Comparison of ENCODE assay signal across 24 mouse cellular contexts in the genomic region with DNA sequence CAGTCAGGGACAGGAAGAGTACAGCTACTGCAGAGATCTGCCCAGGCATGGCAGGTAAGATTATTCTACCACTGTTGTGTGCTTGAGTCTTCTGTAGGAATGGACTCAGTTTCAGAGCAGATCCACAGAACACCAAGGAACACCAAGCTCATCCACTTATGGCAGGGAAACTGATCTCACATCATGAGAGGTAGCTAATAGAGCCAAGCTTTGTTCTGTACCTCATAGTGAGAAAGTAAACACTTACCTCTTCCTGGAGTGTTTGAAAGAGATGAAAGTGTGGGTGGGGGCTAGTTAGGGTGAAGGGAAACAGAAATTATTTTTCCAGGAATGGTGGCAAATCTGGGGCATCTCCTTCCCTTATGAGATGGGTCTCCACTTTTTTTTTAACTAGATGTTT. TPM values are rescaled to one million over a fixed set of nuclear protein-coding genes. Genes with fewer than 3 reads are reported as not detected.
A peak's percentile ranks its signal among the peaks of the same experiment; 100 is the strongest.
DNase-seq lines count a peak whose midpoint lies in the region; ATAC-seq and TF ChIP-seq lines count a peak whose summit lies in the region.
"Had no signal": no experiment of that assay in that cellular context is flagged by ENCODE, and none has a peak within 500 bp of the region (broad histone marks: within the 10 kb centered on the region; RNA-seq: fewer than 3 reads in every experiment).

A gene (minus strand): TSS at position 160 of the 400 bp plus-strand sequence.

- H3K9me3 ChIP-seq in lung, embryonic 14.5 days (ENCODE audit: low read depth, low read length) = no peaks in the 10 kb centered on the region
- H3K9me3 ChIP-seq in lung, embryonic 16.5 days (ENCODE audit: control insufficient read depth, low read length) = no peaks in the 10 kb centered on the region
- H3K9me3 ChIP-seq in lung, postnatal 0 days (ENCODE audit: low read length) = no peaks in the 10 kb centered on the region
- H3K9me3 ChIP-seq: embryonic facial prominence, embryonic 10.5 days; embryonic facial prominence, embryonic 12.5 days; forebrain, embryonic 13.5 days; forebrain, embryonic 15.5 days had no signal

- H3K9ac ChIP-seq in lung, embryonic 14.5 days = no peak within 1 kb of the TSS
- H3K9ac ChIP-seq in lung, embryonic 16.5 days (ENCODE audit: low read length) = no peak within 1 kb of the TSS
- no peak within 1 kb of the TSS for H3K9ac ChIP-seq in lung, postnatal 0 days (replicated peaks; ENCODE audit: low read depth)
- H3K9ac ChIP-seq: embryonic facial prominence, embryonic 12.5 days; forebrain, embryonic 13.5 days; forebrain, embryonic 15.5 days; forebrain, postnatal 0 days had no signal

- no peak for TF ChIP-seq CTCF in lung, embryonic 14.5 days (IDR thresholded peaks at IDR 0.05; ENCODE audit: low read depth)
- no peak for TF ChIP-seq CTCF in lung, postnatal 0 days (IDR thresholded peaks at IDR 0.05)

- H3K4me1 ChIP-seq in lung, embryonic 14.5 days (ENCODE audit: insufficient read depth) = no peaks in the 10 kb centered on the region
- no peaks in the 10 kb centered on the region for H3K4me1 ChIP-seq in lung, embryonic 16.5 days (replicated peaks; ENCODE audit: control insufficient read depth, insufficient read depth, low read length)
- no peaks in the 10 kb centered on the region for H3K4me1 ChIP-seq in lung, postnatal 0 days (ENCODE audit: insufficient read depth, low read depth, low read length)
- H3K4me1 ChIP-seq: embryonic facial prominence, embryonic 10.5 days; embryonic facial prominence, embryonic 12.5 days; forebrain, embryonic 13.5 days; forebrain, embryonic 15.5 days had no signal

- peak; percentile 7 for DNase-seq in lung, embryonic 14.5 days
- DNase-seq in lung, postnatal 4 days = no peak
- peak; percentile 58 for DNase-seq in lung, postnatal 0 days (ENCODE audit: low spot score)
- peak; percentile 37 for DNase-seq in lung, postnatal 36 days
- no peak for DNase-seq in cerebellum, adult 11 months
- DNase-seq in adrenal gland, postnatal 4 days (ENCODE audit: low spot score in 2 of 2) = no peak
- DNase-seq: adrenal gland, adult 2 months; adrenal gland, postnatal 10 days; adrenal gland, postnatal 25 days; cerebellum, adult 18-20 months; cerebellum, adult 8-10 months; cerebellum, adult 9-11 months; cerebellum, postnatal 14 days; cerebellum, postnatal 36 days; forebrain, postnatal 0 days had no signal

- ATAC-seq in lung, embryonic 14.5 days (ENCODE audit: insufficient read depth) = peak; percentile 68; the same call in 1 of the 2 replicates
- ATAC-seq in lung, embryonic 16.5 days (ENCODE audit: low read depth) = peak; percentile 83
- peak; percentile 83 for ATAC-seq in lung, postnatal 0 days
- ATAC-seq: forebrain, embryonic 13.5 days; forebrain, embryonic 15.5 days; forebrain, postnatal 0 days had no signal

- TF ChIP-seq EP300 in lung, postnatal 0 days (IDR thresholded peaks at IDR 0.05) = peak; percentile 58; the same call in 1 of the 2 replicates

- no peaks in the 10 kb centered on the region for H3K27me3 ChIP-seq in lung, embryonic 14.5 days (ENCODE audit: insufficient read depth, low read length)
- no peaks in the 10 kb centered on the region for H3K27me3 ChIP-seq in lung, embryonic 16.5 days (ENCODE audit: control insufficient read depth, insufficient read depth, low read depth, low read length)
- H3K27me3 ChIP-seq in lung, postnatal 0 days (replicated peaks; ENCODE audit: insufficient read depth, low read length) = no peaks in the 10 kb centered on the region
- H3K27me3 ChIP-seq: embryonic facial prominence, embryonic 12.5 days; forebrain, embryonic 13.5 days; forebrain, embryonic 15.5 days had no signal

- H3K4me2 ChIP-seq in lung, embryonic 14.5 days = no peak within 1 kb of the TSS
- no peak within 1 kb of the TSS; the same call in 1 of the 2 replicates for H3K4me2 ChIP-seq in lung, embryonic 16.5 days (ENCODE audit: low read depth, low read length)
- H3K4me2 ChIP-seq in lung, postnatal 0 days (replicated peaks; ENCODE audit: low read depth, low read length) = peak within 1 kb of the TSS; percentile 35
- H3K4me2 ChIP-seq: embryonic facial prominence, embryonic 12.5 days; forebrain, embryonic 13.5 days; forebrain, embryonic 15.5 days had no signal

- no peak within 1 kb of the TSS for H3K27ac ChIP-seq in lung, embryonic 14.5 days (ENCODE audit: low read depth)
- peak within 1 kb of the TSS; percentile 61 for H3K27ac ChIP-seq in lung, embryonic 16.5 days (ENCODE audit: low read length)
- H3K27ac ChIP-seq in lung, postnatal 0 days (ENCODE audit: low read length) = peak within 1 kb of the TSS; percentile 20; the same call in 1 of the 2 replicates
- H3K27ac ChIP-seq: embryonic facial prominence, embryonic 10.5 days; embryonic facial prominence, embryonic 12.5 days; forebrain, embryonic 13.5 days; forebrain, embryonic 15.5 days had no signal

- H3K36me3 ChIP-seq in lung, embryonic 14.5 days (ENCODE audit: insufficient read depth) = no peaks in the 10 kb centered on the region
- no peaks in the 10 kb centered on the region for H3K36me3 ChIP-seq in lung, embryonic 16.5 days (ENCODE audit: control insufficient read depth, insufficient read depth, low read length)
- no peaks in the 10 kb centered on the region for H3K36me3 ChIP-seq in lung, postnatal 0 days (ENCODE audit: insufficient read depth, low read length)
- H3K36me3 ChIP-seq: embryonic facial prominence, embryonic 10.5 days; embryonic facial prominence, embryonic 12.5 days; forebrain, embryonic 15.5 days had no signal

- no peak within 1 kb of the TSS for H3K4me3 ChIP-seq in lung, embryonic 14.5 days (ENCODE audit: low read depth, low read length)
- H3K4me3 ChIP-seq in lung, embryonic 16.5 days (ENCODE audit: low read length) = peak within 1 kb of the TSS; percentile 35
- H3K4me3 ChIP-seq in lung, postnatal 0 days (ENCODE audit: low read depth, low read length) = peak within 1 kb of the TSS; percentile 18
- H3K4me3 ChIP-seq: embryonic facial prominence, embryonic 10.5 days; embryonic facial prominence, embryonic 12.5 days; forebrain, embryonic 13.5 days; forebrain, embryonic 15.5 days had no signal

RNA-seq across cellular contexts. Expression of the gene that starts here (rescaled TPM):
- 4.3 and 4.7 TPM in 2 replicates for polyA plus RNA-seq in lung, embryonic 14.5 days (2014; fragmentation: Nextera tagmentation; extraction: Ambion mirVana)
- polyA plus RNA-seq in lung, embryonic 16.5 days (2015; fragmentation: Nextera tagmentation; extraction: Ambion mirVana) = 37.2 and 50.1 TPM in 2 replicates
- 145 and 188 TPM in 2 replicates for polyA plus RNA-seq in lung, postnatal 0 days (2015; fragmentation: Nextera tagmentation; extraction: Ambion mirVana)
- total RNA-seq in adrenal gland, postnatal 4 days (2021) = under 1 TPM in 1 of 2 experiments, not detected in 1; 0.08 TPM
- total RNA-seq: adrenal gland, postnatal 10 days; adrenal gland, postnatal 25 days; forebrain, postnatal 0 days; MEL had no signal
- polyA plus RNA-seq: adrenal gland, adult 2 months; C2C12; cortical plate, adult 2 months; forebrain, embryonic 11.5 days; forebrain, embryonic 13.5 days; forebrain, embryonic 15.5 days had no signal

Comparison
In these comparisons a context has a peak if more than half of its experiments do, and no peak if none do; other contexts are left out.
1. DNase-seq: peak in lung, embryonic 14.5 days (single experiment), lung, postnatal 0 days (single experiment) and lung, postnatal 36 days (single experiment); none in lung, postnatal 4 days (0 of 2), cerebellum, adult 11 months (single experiment) and adrenal gland, postnatal 4 days (0 of 2).
2. Peak in every context shown above with its lines, with median percentiles within 50 percentile points of each other: ATAC-seq.